Mouse (Mus musculus): ENCODE measurements around the gene Myo1c. TPM values are rescaled to one million over a fixed set of nuclear protein-coding genes. Genes with fewer than 3 reads are reported as not detected.

The Myo1c gene
- polyA plus RNA-seq, 1 experiment: 69.2 TPM

DNA sequence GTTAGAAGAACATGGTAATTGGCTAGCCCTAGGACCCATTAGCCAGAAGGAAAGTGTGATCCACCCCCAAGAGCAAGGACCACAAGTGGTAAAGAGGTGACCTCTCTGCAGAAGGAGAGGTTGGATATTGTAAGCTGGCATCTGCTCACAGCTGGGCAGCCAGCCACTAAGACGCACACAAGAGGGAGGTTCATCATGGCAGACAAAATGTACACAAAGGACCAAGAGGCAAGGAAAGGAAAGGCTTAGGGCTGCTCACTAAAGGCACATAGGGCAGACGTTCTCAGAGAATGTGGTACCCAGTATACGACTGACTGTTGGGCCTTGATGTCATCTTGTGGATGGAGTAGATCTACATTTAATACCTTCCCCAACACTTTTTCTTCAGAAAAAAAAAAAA is 24.6 kb downstream of the Myo1c start:
- TF ChIP-seq POLR2A (IDR thresholded peaks at IDR 0.05; ENCODE audit: borderline replicate concordance, control insufficient read depth, low read depth, low read length) (no peak), CTCF (IDR thresholded peaks at IDR 0.05; ENCODE audit: control insufficient read depth, insufficient read depth, low read length) (no peak)
- no peak overlapping the region for H3K27ac ChIP-seq (ENCODE audit: control insufficient read depth, insufficient read depth, low read depth, low read length, poor library complexity)
- H3K4me1 ChIP-seq (ENCODE audit: control insufficient read depth, insufficient read depth, low read length): no peaks in the 10 kb centered on the region
- 83% methylated on average over 3 of the region's 3 CpGs for WGBS
- H3K4me3 ChIP-seq (replicated peaks; ENCODE audit: control insufficient read depth, low read depth, low read length): no peak overlapping the region

DNA sequence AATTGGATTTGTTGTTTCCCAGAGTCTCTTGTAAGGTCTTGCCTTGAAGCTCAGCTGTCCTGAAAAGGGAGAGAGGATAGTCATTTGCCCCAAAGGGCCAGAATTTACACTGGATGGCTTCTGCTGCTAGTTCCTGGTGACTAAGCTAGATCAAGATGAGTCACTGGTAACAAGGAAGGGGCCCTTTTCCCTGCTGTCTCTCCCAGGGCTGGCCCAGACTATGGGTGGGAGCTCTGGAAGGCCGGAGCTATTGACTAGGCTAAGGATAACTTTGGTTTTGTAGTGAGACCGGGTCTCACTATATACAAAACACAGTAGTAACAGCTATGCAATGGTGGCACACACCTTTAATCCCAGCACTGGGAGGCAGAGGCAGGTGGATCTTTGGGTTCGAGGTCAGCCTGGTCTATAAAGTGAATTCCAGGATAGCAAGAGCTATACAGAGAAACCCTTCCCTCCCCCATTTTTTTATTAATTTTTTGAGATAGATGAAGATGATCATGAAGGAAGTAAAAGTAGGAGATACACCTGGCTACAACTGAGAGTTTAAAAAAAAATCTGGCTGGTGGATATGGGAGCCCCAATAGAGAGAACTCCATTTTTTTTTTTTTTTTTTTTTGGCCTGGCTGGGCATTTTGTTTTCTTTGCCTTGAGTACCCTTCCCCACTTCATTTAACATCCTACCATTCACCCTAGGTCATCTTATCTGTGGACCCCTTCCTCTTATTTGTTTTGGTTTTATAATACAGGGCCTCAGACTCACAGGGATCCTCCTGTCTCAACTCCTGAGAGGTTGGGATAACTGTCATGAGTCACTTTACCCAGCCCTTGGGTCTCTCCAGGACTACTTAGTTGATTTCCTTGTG is 27.8 kb downstream of the Myo1c start:
- H3K4me3 ChIP-seq (replicated peaks; ENCODE audit: control insufficient read depth, low read depth, low read length): peak overlapping the region; percentile 65
- peak overlapping the region; percentile 98 for H3K27ac ChIP-seq (ENCODE audit: control insufficient read depth, insufficient read depth, low read depth, low read length, poor library complexity)
- TF ChIP-seq CTCF (IDR thresholded peaks at IDR 0.05; ENCODE audit: control insufficient read depth, insufficient read depth, low read length) (no peak), POLR2A (IDR thresholded peaks at IDR 0.05; ENCODE audit: borderline replicate concordance, control insufficient read depth, low read depth, low read length) (no peak)
- WGBS: 86% methylated on average over 3 of the region's 3 CpGs
- H3K4me1 ChIP-seq (ENCODE audit: control insufficient read depth, insufficient read depth, low read length): no peaks in the 10 kb centered on the region; the same call in 1 of the 2 replicates

DNA sequence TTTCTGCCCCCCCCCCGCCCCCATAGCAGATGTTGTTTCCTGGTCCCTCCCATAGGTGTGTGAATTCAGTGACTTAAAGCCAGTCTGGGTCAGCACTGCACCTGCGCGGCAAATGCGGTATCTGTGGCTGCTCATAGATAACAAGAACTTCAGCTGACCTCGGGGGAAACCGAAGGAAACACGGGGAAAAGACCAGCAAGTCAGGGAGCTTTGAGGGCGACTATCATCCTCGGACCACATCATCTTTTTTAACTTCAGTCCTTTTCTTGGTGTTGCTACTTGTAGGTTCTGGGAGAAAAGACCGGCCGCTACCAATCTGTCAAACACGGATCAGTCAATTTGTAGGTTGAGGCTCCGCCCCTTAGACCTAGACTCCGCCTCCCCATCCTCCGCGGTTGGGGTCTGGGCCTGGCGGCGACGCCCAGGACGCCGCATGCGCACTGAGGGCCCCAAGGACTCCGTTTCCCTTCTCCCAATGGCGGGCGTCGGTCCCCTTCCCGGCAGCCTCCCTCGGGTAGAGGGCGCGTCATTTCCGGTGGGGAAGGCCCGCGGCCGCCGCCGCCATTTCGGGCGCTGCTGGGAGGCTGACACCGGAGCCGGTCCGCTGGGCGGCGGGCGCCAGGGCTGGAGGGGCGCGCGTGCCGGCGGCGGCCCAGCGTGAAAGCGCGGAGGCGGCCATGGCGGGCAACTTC is 28.6 kb downstream of the Myo1c start, which contains the start of gene Crk:
Gene Crk (plus strand): TSS at position 513 of the 692 bp plus-strand sequence.
- no peaks in the 10 kb centered on the region; the same call in 1 of the 2 replicates for H3K4me1 ChIP-seq (ENCODE audit: control insufficient read depth, insufficient read depth, low read length)
- peak within 1 kb of the TSS; percentile 98 for H3K27ac ChIP-seq (ENCODE audit: control insufficient read depth, insufficient read depth, low read depth, low read length, poor library complexity)
- H3K4me3 ChIP-seq (replicated peaks; ENCODE audit: control insufficient read depth, low read depth, low read length): peak within 1 kb of the TSS; percentile 97
- under 1% methylated on average over 55 of the region's 55 CpGs for WGBS
- TF ChIP-seq POLR2A (IDR thresholded peaks at IDR 0.05; ENCODE audit: borderline replicate concordance, control insufficient read depth, low read depth, low read length): peak; percentile 80; the same call in 1 of the 2 replicates
- no peak for TF ChIP-seq CTCF (IDR thresholded peaks at IDR 0.05; ENCODE audit: control insufficient read depth, insufficient read depth, low read length)

DNA sequence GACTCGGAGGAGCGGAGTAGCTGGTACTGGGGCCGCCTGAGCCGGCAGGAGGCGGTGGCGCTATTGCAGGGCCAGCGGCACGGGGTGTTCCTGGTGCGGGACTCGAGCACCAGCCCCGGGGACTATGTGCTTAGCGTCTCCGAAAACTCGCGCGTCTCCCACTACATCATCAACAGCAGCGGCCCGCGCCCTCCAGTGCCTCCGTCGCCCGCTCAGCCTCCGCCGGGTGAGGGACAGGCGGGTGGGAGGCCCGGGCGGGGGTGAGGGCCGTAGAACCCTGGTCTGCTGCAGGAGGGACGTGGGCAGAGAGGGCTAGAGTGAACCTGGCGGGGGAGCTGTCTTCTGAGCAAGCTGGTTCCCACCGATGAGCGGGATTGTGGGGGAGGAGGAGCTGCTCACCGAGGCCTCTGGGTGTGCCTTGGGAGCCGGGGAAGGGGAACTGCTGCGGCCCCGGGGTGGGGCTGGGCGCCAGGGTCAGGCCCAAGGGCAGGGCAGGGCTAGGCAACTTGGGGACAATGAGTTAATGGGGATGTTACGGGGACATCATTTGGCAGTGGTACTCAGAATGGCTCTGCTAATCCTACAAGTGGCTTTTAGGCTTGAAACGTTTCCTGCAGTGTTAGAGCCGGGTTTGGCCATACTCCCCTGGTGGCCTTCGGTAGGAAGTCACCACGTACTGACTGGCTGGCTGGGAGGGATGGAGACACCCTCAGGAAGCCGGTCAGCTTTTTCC is 29.3 kb downstream of the Myo1c start:
- WGBS: under 1% methylated on average over 43 of the region's 43 CpGs
- H3K27ac ChIP-seq (ENCODE audit: control insufficient read depth, insufficient read depth, low read depth, low read length, poor library complexity): peak overlapping the region; percentile 98
- H3K4me1 ChIP-seq (ENCODE audit: control insufficient read depth, insufficient read depth, low read length): no peaks in the 10 kb centered on the region; the same call in 1 of the 2 replicates
- H3K4me3 ChIP-seq (replicated peaks; ENCODE audit: control insufficient read depth, low read depth, low read length): peak overlapping the region; percentile 97
- TF ChIP-seq CTCF (IDR thresholded peaks at IDR 0.05; ENCODE audit: control insufficient read depth, insufficient read depth, low read length): peak; percentile 48
- TF ChIP-seq POLR2A (IDR thresholded peaks at IDR 0.05; ENCODE audit: borderline replicate concordance, control insufficient read depth, low read depth, low read length): no peak; the same call in 1 of the 2 replicates

DNA sequence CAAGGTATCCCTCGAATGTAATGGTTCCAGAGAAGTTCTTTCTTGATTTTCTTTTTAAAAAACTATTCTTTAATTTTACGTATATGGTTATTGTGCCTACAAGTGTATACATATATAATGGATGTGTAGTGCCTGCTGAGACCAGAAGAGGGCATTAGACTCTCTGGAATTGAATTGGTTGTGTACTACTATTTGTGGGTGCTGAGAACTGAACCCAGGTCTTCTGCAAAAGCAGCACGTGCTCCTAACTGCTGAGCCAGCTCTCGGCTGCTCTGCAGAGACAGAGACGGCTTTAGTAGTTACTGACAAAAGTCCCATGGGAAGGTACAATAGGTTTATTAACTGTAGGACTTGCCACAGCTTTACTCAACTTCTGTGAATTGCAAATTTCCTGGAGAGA is 34.2 kb downstream of the Myo1c start:
- H3K4me3 ChIP-seq (replicated peaks; ENCODE audit: control insufficient read depth, low read depth, low read length): no peak overlapping the region
- H3K4me1 ChIP-seq (ENCODE audit: control insufficient read depth, insufficient read depth, low read length): no peaks in the 10 kb centered on the region; the same call in 1 of the 2 replicates
- TF ChIP-seq POLR2A (IDR thresholded peaks at IDR 0.05; ENCODE audit: borderline replicate concordance, control insufficient read depth, low read depth, low read length): no peak
- TF ChIP-seq CTCF (IDR thresholded peaks at IDR 0.05; ENCODE audit: control insufficient read depth, insufficient read depth, low read length): no peak
- H3K27ac ChIP-seq (ENCODE audit: control insufficient read depth, insufficient read depth, low read depth, low read length, poor library complexity): no peak overlapping the region
- WGBS: 89% methylated on average over 5 of the region's 5 CpGs

DNA sequence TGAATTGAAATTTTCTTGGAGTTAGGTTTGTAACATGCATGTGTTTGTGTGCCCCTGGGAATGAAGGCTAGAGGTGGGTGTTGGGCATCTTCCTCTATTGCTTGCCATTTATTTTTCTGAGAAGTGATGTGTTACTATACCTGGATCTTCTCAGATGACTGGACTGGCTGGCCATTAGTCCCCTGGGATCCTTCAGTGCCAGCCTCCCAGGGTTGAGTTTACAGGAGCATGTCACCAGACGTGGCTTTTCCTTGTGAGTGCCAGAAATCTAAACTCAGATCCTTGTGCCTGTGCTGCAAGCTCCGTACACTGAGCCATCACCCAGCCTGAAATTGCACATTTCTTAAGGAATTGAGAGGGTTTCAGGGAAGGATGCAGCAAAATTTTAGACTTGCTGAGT is 34.7 kb downstream of the Myo1c start:
- 85% methylated on average over 2 of the region's 2 CpGs for WGBS
- H3K4me1 ChIP-seq (ENCODE audit: control insufficient read depth, insufficient read depth, low read length): no peaks in the 10 kb centered on the region; the same call in 1 of the 2 replicates
- no peak for TF ChIP-seq CTCF (IDR thresholded peaks at IDR 0.05; ENCODE audit: control insufficient read depth, insufficient read depth, low read length)
- no peak for TF ChIP-seq POLR2A (IDR thresholded peaks at IDR 0.05; ENCODE audit: borderline replicate concordance, control insufficient read depth, low read depth, low read length)
- H3K4me3 ChIP-seq (replicated peaks; ENCODE audit: control insufficient read depth, low read depth, low read length): no peak overlapping the region
- H3K27ac ChIP-seq (ENCODE audit: control insufficient read depth, insufficient read depth, low read depth, low read length, poor library complexity): no peak overlapping the region

DNA sequence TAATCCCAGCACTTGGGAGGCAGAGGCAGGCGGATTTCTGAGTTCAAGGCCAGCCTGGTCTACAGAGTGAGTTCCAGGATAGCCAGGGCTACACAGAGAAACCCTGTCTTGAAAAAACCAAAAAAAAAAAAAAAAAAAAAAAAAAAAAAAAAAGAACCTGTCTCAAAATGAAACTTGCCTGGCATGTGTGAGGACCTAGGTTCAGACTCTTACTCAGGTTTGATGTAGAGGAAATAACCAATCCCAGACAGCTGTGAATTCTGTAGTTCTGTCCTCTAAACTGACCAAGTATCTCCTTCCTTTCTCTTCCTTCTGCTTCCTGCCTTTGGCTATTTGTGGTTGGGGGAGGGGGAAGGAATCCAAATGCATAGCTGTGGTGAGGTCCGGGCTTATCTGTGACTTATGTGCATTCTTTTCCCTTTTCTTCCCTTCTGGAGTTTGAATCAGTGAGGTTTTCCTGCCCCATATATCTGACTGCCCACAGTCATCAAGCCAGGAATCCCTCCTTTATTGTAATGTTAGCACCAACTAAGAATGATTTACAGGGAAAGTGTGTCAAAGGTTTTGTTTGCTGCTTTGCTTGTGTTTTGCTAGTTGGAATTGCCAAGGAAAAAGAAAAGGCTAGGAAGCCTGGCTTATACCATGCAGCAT is 37.2 kb downstream of the Myo1c start:
- 49% methylated on average over 2 of the region's 2 CpGs for WGBS
- no peak overlapping the region for H3K27ac ChIP-seq (ENCODE audit: control insufficient read depth, insufficient read depth, low read depth, low read length, poor library complexity)
- H3K4me3 ChIP-seq (replicated peaks; ENCODE audit: control insufficient read depth, low read depth, low read length): no peak overlapping the region
- TF ChIP-seq POLR2A (IDR thresholded peaks at IDR 0.05; ENCODE audit: borderline replicate concordance, control insufficient read depth, low read depth, low read length) (no peak), CTCF (IDR thresholded peaks at IDR 0.05; ENCODE audit: control insufficient read depth, insufficient read depth, low read length) (no peak)
- no peaks in the 10 kb centered on the region; the same call in 1 of the 2 replicates for H3K4me1 ChIP-seq (ENCODE audit: control insufficient read depth, insufficient read depth, low read length)

Measured in bone marrow, adult 2 months (tissue).